Mouse (Mus musculus) intestine, postnatal 0 days (tissue): ENCODE measurements around the gene Mob1b. TPM values are rescaled to one million over a fixed set of nuclear protein-coding genes. Genes with fewer than 3 reads are reported as not detected.
"Not testable (repeated sequence)": the region's sequence is repeated elsewhere in the genome, so short reads cannot be mapped to it uniquely, and the experiment has no call there.

Experiments used
- ATAC-seq: fragments of 200-750 bp; cut with Nextera tagmentation; 2 replicates; pipeline ENCODE4 v1.8.0; 2017; ENCODE audit warnings: mild to moderate bottlenecking, moderate TSS enrichment, moderate library complexity
- H3K27ac ChIP-seq: fragments of 300-500 bp; sonication (generic); 2 replicates; pipeline ENCODE4 v1.5.1; 2014; ENCODE audit warnings: mild to moderate bottlenecking, low read depth, low read length, moderate library complexity
- H3K27me3 ChIP-seq: fragments of 300-500 bp; sonication (generic); replicated peaks from 2 replicates; pipeline ENCODE4 v1.6.1; 2014; ENCODE audit warnings: low read length, mixed read lengths; ENCODE audit not compliant: control insufficient read depth, insufficient read depth
- H3K36me3 ChIP-seq: fragments of 300-500 bp; sonication (generic); 2 replicates; pipeline ENCODE4 v1.6.1; 2014; ENCODE audit warnings: mild to moderate bottlenecking, moderate library complexity; ENCODE audit not compliant: control insufficient read depth, insufficient read depth
- H3K4me1 ChIP-seq: fragments of 300-500 bp; sonication (generic); replicated peaks from 2 replicates; pipeline ENCODE4 v1.6.1; 2014; ENCODE audit warnings: antibody characterized with exemption, low read length, mixed read lengths; ENCODE audit not compliant: control insufficient read depth, insufficient read depth
- H3K4me2 ChIP-seq: fragments of 300-500 bp; sonication (generic); replicated peaks from 2 replicates; pipeline ENCODE4 v1.6.1; 2014; ENCODE audit warnings: low read depth, mild to moderate bottlenecking, moderate library complexity
- H3K4me3 ChIP-seq: fragments of 300-500 bp; sonication (generic); 2 replicates; pipeline ENCODE4 v1.5.1; 2014; ENCODE audit warnings: low read depth, low read length
- H3K9ac ChIP-seq: fragments of 300-500 bp; sonication (generic); 2 replicates; pipeline ENCODE4 v1.6.1; 2014; ENCODE audit warnings: mild to moderate bottlenecking, low read depth, low read length
- H3K9me3 ChIP-seq: fragments of 300-500 bp; sonication (generic); 2 replicates; pipeline ENCODE4 v1.6.1; 2016; ENCODE audit warnings: mixed run types; ENCODE audit not compliant: control insufficient read depth
- CTCF ChIP-seq: sonication (generic); IDR thresholded peaks from 2 replicates; pipeline ENCODE4 v1.5.1; 2016; ENCODE audit warnings: low read depth, mild to moderate bottlenecking, control low read depth, antibody characterized with exemption, moderate library complexity
- WGBS: fragments of 180-500 bp; shearing (Covaris S2); extraction: QIAGEN DNeasy Blood & Tissue Kit; methylation state at CpG from one replicate; pipeline ENCODE4 v1.1.7; 2014; 5-methylcytosine and 5-hydroxymethylcytosine counted together
- polyA plus RNA-seq: library from polyadenylated mRNA; unstranded; fragments of >200 nt; fragmentation: Nextera tagmentation; extraction: Ambion mirVana; gene quantifications from 2 replicates; pipeline ENCODE4 v1.2.1, GENCODE M21; 2015

Gene Mob1b
- polyA plus RNA-seq, 1 experiment from 2014 or later: 8.0 TPM

GRCm38 (mm10) chr5:88727593-88728144 is 7.0 kb downstream of the Mob1b start:
- Histone ChIP-seq H3K27me3 (no peaks in the 10 kb centered on the region), H3K27ac (no peak overlapping the region), H3K4me2 (no peak overlapping the region), H3K9ac (no peak overlapping the region), H3K4me3 (no peak overlapping the region), H3K9me3 (no peaks in the 10 kb centered on the region), H3K4me1 (no peaks in the 10 kb centered on the region), H3K36me3 (no peaks in the 10 kb centered on the region)
- ATAC-seq: peak; percentile 57
- WGBS: 54% methylated on average over 3 of the region's 3 CpGs
- TF ChIP-seq CTCF: no peak

- Histone ChIP-seq H3K9me3 (no peaks in the 10 kb centered on the region), H3K4me3 (no peak overlapping the region), H3K9ac (no peak overlapping the region), H3K4me2 (no peak overlapping the region), H3K36me3 (no peaks in the 10 kb centered on the region), H3K27me3 (no peaks in the 10 kb centered on the region), H3K27ac (no peak overlapping the region), H3K4me1 (no peaks in the 10 kb centered on the region)
- peak; percentile 59 for TF ChIP-seq CTCF
- 88% methylated on average over 2 of the region's 2 CpGs for WGBS
- no peak for ATAC-seq
Observed at GRCm38 (mm10) chr5:88734786-88735185, 14.1 kb downstream of the Mob1b start.

- H3K4me2 ChIP-seq, H3K27me3 ChIP-seq, H3K4me3 ChIP-seq, H3K9ac ChIP-seq, H3K36me3 ChIP-seq, H3K4me1 ChIP-seq, H3K9me3 ChIP-seq, H3K27ac ChIP-seq, ATAC-seq: not testable (repeated sequence)
- 97% methylated on average over 1 of the region's 1 CpGs for WGBS
Observed at GRCm38 (mm10) chr5:88741065-88741464, 20.4 kb downstream of the Mob1b start.

GRCm38 (mm10) chr5:88747774-88748173 is 27.1 kb downstream of the Mob1b start:
- no peaks in the 10 kb centered on the region for H3K4me1 ChIP-seq
- H3K9ac ChIP-seq: no peak overlapping the region
- no peaks in the 10 kb centered on the region for H3K27me3 ChIP-seq
- peaks cover 10% of the 10 kb centered on the region for H3K36me3 ChIP-seq
- WGBS: 74% methylated on average over 1 of the region's 1 CpGs
- TF ChIP-seq CTCF: no peak
- no peak for ATAC-seq
- no peak overlapping the region for H3K27ac ChIP-seq
- H3K4me2 ChIP-seq: no peak overlapping the region
- H3K9me3 ChIP-seq: no peaks in the 10 kb centered on the region
- no peak overlapping the region for H3K4me3 ChIP-seq

- WGBS: 81% methylated on average over 4 of the region's 4 CpGs
- ATAC-seq: no peak
Observed at GRCm38 (mm10) chr5:88753199-88753598, 32.5 kb downstream of the Mob1b start.

GRCm38 (mm10) chr5:88762611-88763010 is 42.0 kb downstream of the Mob1b start:
- Histone ChIP-seq H3K27ac (no peak overlapping the region), H3K4me2 (no peak overlapping the region), H3K4me3 (no peak overlapping the region), H3K36me3 (no peaks in the 10 kb centered on the region), H3K9ac (no peak overlapping the region), H3K27me3 (no peaks in the 10 kb centered on the region), H3K4me1 (no peaks in the 10 kb centered on the region), H3K9me3 (no peaks in the 10 kb centered on the region)
- TF ChIP-seq CTCF: no peak
- WGBS: 91% methylated on average over 5 of the region's 5 CpGs
- no peak for ATAC-seq

More at GRCm38 (mm10) chr5:88753199-88753598, 32.5 kb downstream of the Mob1b start:
- H3K36me3 ChIP-seq: peaks cover 22% of the 10 kb centered on the region
- no peak overlapping the region for H3K27ac ChIP-seq
- H3K4me1 ChIP-seq: no peaks in the 10 kb centered on the region
- no peak overlapping the region for H3K4me2 ChIP-seq
- H3K4me3 ChIP-seq: no peak overlapping the region
- TF ChIP-seq CTCF: no peak
- no peaks in the 10 kb centered on the region for H3K9me3 ChIP-seq
- no peak overlapping the region for H3K9ac ChIP-seq
- H3K27me3 ChIP-seq: no peaks in the 10 kb centered on the region
